Mouse (Mus musculus) adrenal gland, adult 10 weeks (tissue): ENCODE measurements around the gene Gm20741. TPM values are rescaled to one million over a fixed set of nuclear protein-coding genes. Genes with fewer than 3 reads are reported as not detected.

Source experiments
- polyA plus RNA-seq: library from polyadenylated mRNA; stranded (reverse); fragments of 350-450 nt; fragmentation: Illumina TruSeq; extraction: RNeasy Lipid Tissue Mini Kit (QIAGEN cat#74804); gene quantifications from one replicate; pipeline ENCODE4 v1.2.3, GENCODE M21; 2014; ENCODE audit warnings: low read depth, low replicate concordance

Gm20741 gene
- polyA plus RNA-seq: not detected

DNA sequence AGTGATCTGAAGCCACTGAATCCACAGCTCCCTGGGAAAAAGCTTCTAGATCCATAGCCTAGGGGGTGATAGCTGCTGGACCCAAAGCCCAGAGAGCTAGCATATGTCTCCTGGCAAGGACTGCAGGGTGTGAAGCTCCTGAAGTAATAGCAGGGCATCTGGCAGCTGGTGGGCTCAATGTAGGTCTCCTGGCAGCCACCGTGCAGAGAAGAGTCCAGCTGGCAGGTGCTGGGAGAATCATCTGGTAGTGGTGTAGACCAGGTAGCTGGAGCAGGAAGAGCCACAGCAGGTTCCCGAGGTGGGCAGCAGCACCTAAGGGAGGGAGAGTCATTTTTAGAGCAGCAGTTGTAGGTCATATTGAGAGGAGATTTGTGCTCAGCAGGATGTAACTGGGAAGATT is at the start of gene Gm20741:
Gene Gm20741 (minus strand): TSS at position 394 of the 400 bp plus-strand sequence.

DNA sequence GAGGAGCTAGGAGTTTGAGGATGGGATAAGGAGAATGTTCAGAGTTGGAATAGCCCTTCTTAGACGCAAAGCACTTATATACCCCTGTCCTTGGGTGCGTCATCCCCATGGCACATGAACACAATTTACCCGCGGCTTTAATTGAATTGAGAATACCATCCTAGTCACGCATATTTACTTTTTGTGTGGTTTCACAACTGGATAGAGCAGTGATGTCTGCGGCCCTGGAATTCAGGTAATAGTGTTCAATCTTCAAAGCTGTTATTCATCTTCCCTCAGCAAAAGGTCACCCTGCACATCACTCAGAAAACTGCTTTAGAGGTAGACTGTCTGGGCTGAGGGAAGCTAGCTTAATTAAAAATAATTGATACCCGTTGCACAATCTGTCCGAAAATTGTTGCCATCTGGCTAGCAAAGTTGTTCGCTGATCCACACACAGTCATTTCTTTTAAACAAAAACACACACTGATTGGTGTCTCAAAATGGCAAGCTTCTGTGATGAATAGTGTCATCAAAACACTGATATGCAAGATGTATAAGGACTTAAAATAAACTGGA is 14.2 kb upstream of the Gm20741 start, which contains the start of gene Krtap14:
Gene Krtap14 (minus strand): TSS at position 51 of the 558 bp plus-strand sequence.

DNA sequence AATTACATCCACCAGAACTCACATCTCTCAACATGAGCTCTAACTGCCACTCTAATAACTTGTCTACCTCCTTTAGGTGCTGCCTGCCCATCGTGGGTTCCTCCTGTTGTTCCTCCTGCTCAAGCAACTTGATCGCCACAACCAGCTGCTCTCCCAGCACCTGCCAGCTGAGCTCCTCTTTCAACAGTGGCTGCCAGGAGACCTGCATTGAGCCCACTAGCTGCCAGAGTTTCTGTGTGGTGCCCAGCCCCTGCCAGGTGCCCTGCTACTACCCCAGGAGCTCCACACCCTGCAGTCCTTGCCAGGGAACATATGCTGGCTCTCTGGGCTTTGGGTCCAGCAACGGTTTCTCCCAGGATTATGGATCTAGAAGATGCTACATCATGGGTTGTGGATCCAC is 8.0 kb upstream of the Gm20741 start, which contains the start of gene Krtap15:
Gene Krtap15 (plus strand): TSS at position 150 of the 400 bp plus-strand sequence.

GRCm38 (mm10) chr16:88777596-88777995 is 34.4 kb downstream of the Gm20741 start, which contains the start of gene Gm5965:
Gene Gm5965, plus strand, starts transcription at chr16:88777896.

DNA sequence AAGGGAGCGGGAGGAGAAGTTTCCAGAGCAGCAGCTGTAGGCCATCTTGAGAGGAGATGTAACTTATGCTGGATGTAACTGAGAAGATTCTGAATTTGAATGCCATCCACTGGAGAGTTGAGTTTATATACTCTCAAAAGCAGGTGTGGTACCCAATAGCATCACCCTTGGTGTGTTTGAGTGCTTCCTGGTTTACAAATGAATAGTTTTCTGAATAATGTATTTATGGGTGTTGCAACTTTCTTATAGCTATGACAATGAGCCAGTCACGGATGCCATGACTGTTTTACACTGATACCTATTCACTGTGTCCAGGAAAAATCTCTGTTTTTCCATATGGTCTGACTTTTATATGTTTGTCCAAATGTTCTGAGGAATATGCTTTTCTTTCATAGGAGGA is 37.9 kb downstream of the Gm20741 start, which contains the start of gene 2310057N15Rik:
Gene 2310057N15Rik (minus strand): TSS at position 101 of the 400 bp plus-strand sequence.

Other genes with a start within 250 kb of the Gm20741 start
- not detected for gene Cldn8, start 249.0 kb downstream of the Gm20741 start, polyA plus RNA-seq
- gene Krtap24-1, start 199.9 kb downstream of the Gm20741 start, polyA plus RNA-seq: not detected
- not detected for gene 2310079G19Rik, start 184.6 kb downstream of the Gm20741 start, polyA plus RNA-seq
- gene Krtap26-1, start 164.4 kb downstream of the Gm20741 start, polyA plus RNA-seq: not detected
- gene Krtap27-1, start 140.5 kb downstream of the Gm20741 start, polyA plus RNA-seq: not detected
- gene 2310061N02Rik, start 104.3 kb downstream of the Gm20741 start, polyA plus RNA-seq: not detected
- gene Krtap13-1, start 83.4 kb downstream of the Gm20741 start, polyA plus RNA-seq: not detected
- gene Krtap13, start 60.6 kb downstream of the Gm20741 start, polyA plus RNA-seq: not detected
- gene 2310034C09Rik, start 53.4 kb downstream of the Gm20741 start, polyA plus RNA-seq: not detected
- gene 2310057N15Rik, start 38.0 kb downstream of the Gm20741 start, polyA plus RNA-seq: not detected
- gene Gm5965, start 34.3 kb downstream of the Gm20741 start, polyA plus RNA-seq: not detected
- not detected for gene Krtap15, start 8.0 kb upstream of the Gm20741 start, polyA plus RNA-seq
- not detected for gene Krtap14, start 13.9 kb upstream of the Gm20741 start, polyA plus RNA-seq
- gene Krtap19-1, start 57.2 kb upstream of the Gm20741 start, polyA plus RNA-seq: not detected
- not detected for gene Krtap19-2, start 62.0 kb upstream of the Gm20741 start, polyA plus RNA-seq
- gene Krtap19-3, start 65.8 kb upstream of the Gm20741 start, polyA plus RNA-seq: not detected
- gene Krtap19-4, start 72.9 kb upstream of the Gm20741 start, polyA plus RNA-seq: not detected
- not detected for gene Krtap19-5, start 84.2 kb upstream of the Gm20741 start, polyA plus RNA-seq
- gene Krtap19-9b, start 120.0 kb upstream of the Gm20741 start, polyA plus RNA-seq: not detected
- not detected for gene Krtap16-3, start 150.7 kb upstream of the Gm20741 start, polyA plus RNA-seq
- gene Krtap22-2, start 198.5 kb upstream of the Gm20741 start, polyA plus RNA-seq: not detected
- gene Gm10229, start 203.1 kb upstream of the Gm20741 start, polyA plus RNA-seq: not detected
- not detected for gene Krtap6-1, start 219.5 kb upstream of the Gm20741 start, polyA plus RNA-seq
- gene Gm10228, start 229.3 kb upstream of the Gm20741 start, polyA plus RNA-seq: not detected
- not detected for gene Krtap6-5, start 235.7 kb upstream of the Gm20741 start, polyA plus RNA-seq